Mouse (Mus musculus) C2C12 (cell line): ENCODE results near the gene Sdk2. TPM values are rescaled to one million over a fixed set of nuclear protein-coding genes. Genes with fewer than 3 reads are reported as not detected.

Source experiments
- H3K27me3 ChIP-seq: one replicate; pipeline ENCODE4 v1.6.1; 2011; ENCODE audit not compliant: control insufficient read depth, insufficient read depth, insufficient read length
- H3K36me3 ChIP-seq: one replicate; pipeline ENCODE4 v1.6.1; 2011; ENCODE audit not compliant: control insufficient read depth, insufficient read depth
- H3K4me3 ChIP-seq: one replicate; pipeline ENCODE4 v1.5.1; 2011; ENCODE audit warnings: mild to moderate bottlenecking, control low read depth; ENCODE audit not compliant: poor library complexity, insufficient read depth, severe bottlenecking
- H3K79me2 ChIP-seq: one replicate; pipeline ENCODE4 v1.6.1; 2011; ENCODE audit not compliant: control insufficient read depth, insufficient read depth
- H3K79me3 ChIP-seq: one replicate; pipeline ENCODE4 v1.6.1; 2011; ENCODE audit warnings: low read depth, control low read depth
- H3ac ChIP-seq: one replicate; pipeline ENCODE3; 2011; ENCODE audit warnings: low read depth; ENCODE audit not compliant: control insufficient read depth, insufficient read length
- CEBPB ChIP-seq: IDR thresholded peaks from one replicate; pipeline ENCODE4 v1.6.1; 2011; ENCODE audit warnings: low read depth, mild to moderate bottlenecking, control low read depth, moderate library complexity
- CTCF ChIP-seq: IDR thresholded peaks from one replicate; pipeline ENCODE4 v1.5.1; 2011; ENCODE audit not compliant: control insufficient read depth, insufficient read depth, insufficient read length
- FOSL1 ChIP-seq: IDR thresholded peaks from one replicate; pipeline ENCODE4 v1.8.0; 2011; ENCODE audit warnings: mild to moderate bottlenecking, low read length; ENCODE audit not compliant: poor library complexity, insufficient read depth, severe bottlenecking
- MAX ChIP-seq: IDR thresholded peaks from one replicate; pipeline ENCODE4 v1.6.1; 2011; ENCODE audit warnings: mild to moderate bottlenecking, control low read depth
- MYOD1 ChIP-seq: IDR thresholded peaks from one replicate; pipeline ENCODE4 v1.6.1; 2011; ENCODE audit warnings: low read depth; ENCODE audit not compliant: control insufficient read depth, insufficient read length
- MYOG ChIP-seq: IDR thresholded peaks from one replicate; pipeline ENCODE4 v1.6.1; 2011; ENCODE audit not compliant: control insufficient read depth, insufficient read length; ENCODE audit errors: extremely low read depth
- USF1 ChIP-seq: IDR thresholded peaks from one replicate; pipeline ENCODE4 v1.6.1; 2011; ENCODE audit warnings: low read depth, mild to moderate bottlenecking, control low read depth, moderate library complexity
- polyA plus RNA-seq: library from polyadenylated mRNA; unstranded; fragments of >200 nt; fragmentation: generic; extraction: Trizol; gene quantifications from one replicate; pipeline ENCODE4 v1.2.1, GENCODE M21; 2012; ENCODE audit warnings: missing spikeins

Gene Sdk2
- polyA plus RNA-seq, 1 experiment, result 0.05 TPM

DNA sequence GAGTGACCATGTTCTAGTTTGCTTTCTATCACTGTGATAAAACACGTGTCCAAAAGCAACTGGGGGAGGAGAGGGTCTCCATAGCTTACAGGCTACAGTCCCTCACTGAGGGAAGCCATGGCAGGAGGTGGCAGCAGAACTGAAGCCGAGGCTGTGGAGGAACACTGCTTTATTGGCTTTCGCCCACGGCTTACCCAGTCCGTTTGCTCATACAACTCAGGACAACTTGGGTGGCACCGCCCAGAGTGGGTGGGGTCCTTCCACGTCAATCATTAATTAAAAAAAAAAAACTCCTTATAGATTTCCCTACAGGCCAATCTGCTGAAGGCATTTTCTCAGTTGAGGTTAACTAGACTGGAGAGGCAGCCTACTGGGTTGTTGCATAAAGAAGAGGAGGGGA, 133.9 kb downstream of the Sdk2 start:
- no peak for TF ChIP-seq FOSL1
- TF ChIP-seq MYOG, result no peak
- no peak for TF ChIP-seq MAX
- TF ChIP-seq CEBPB, result no peak
- no peak for TF ChIP-seq MYOD1
- no peak for TF ChIP-seq USF1
- no peak for TF ChIP-seq CTCF
- Histone ChIP-seq H3K79me2 (no peaks in the 10 kb centered on the region), H3ac (no peak overlapping the region)

GRCm38 (mm10) chr11:113931701-113932100, 135.1 kb downstream of the Sdk2 start:
- Histone ChIP-seq H3ac (no peak overlapping the region), H3K79me3 (no peaks in the 10 kb centered on the region), H3K27me3 (no peaks in the 10 kb centered on the region), H3K79me2 (no peaks in the 10 kb centered on the region), H3K36me3 (no peaks in the 10 kb centered on the region), H3K4me3 (no peak overlapping the region)
- no peak for TF ChIP-seq CEBPB
- no peak for TF ChIP-seq FOSL1
- no peak for TF ChIP-seq CTCF
- no peak for TF ChIP-seq MYOG

More for the DNA sequence above, 133.9 kb downstream of the Sdk2 start:
- Histone ChIP-seq H3K36me3 (no peaks in the 10 kb centered on the region), H3K4me3 (no peak overlapping the region), H3K27me3 (no peaks in the 10 kb centered on the region), H3K79me3 (no peaks in the 10 kb centered on the region)

DNA sequence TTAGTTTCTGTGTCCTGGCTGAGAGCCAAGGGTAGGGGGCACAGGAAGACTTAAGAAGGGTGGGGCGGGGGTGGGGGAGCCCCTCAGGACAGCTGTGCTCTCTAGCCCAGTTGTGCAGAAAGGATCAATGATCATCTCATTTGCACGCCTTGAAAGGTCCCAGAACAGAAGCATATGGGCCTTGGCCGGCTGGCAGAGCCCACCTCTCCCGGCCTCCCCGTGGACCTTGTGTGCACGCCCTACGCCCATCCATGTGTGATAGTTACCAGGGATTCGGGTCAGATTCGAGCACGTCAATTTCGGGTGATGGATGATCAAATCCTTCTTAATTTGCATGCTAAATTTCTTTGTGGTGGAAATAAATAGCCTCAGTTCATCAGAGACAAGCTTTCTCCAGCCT, 136.7 kb downstream of the Sdk2 start:
- H3K27me3 ChIP-seq, result no peaks in the 10 kb centered on the region
- no peaks in the 10 kb centered on the region for H3K79me2 ChIP-seq
- TF ChIP-seq CEBPB (no peak), FOSL1 (no peak), USF1 (no peak), MYOG (no peak), CTCF (no peak), MAX (no peak), MYOD1 (no peak)
- no peak overlapping the region for H3ac ChIP-seq
- no peaks in the 10 kb centered on the region for H3K36me3 ChIP-seq
- no peaks in the 10 kb centered on the region for H3K79me3 ChIP-seq
- no peak overlapping the region for H3K4me3 ChIP-seq

DNA sequence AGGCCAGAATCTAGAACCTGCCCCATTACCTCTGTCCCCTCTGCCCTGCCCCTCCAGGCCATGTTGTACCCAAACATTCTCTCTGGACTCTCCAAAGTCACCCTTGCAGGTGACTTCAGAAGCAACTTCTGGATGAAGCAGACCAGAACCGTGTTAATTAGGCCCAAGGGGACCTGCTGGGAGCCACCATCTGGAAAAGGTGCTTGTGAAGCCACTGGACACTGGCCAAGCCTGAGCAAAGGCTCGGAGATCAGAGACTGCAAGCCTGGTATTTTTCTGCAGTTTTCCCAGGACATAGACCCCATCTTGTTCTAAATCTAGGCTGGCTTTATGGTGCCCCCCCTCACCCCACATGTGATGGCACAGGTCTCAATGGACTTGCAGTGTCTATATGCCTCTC, 138.0 kb downstream of the Sdk2 start:
- Histone ChIP-seq H3K36me3 (no peaks in the 10 kb centered on the region), H3K27me3 (no peaks in the 10 kb centered on the region), H3ac (no peak overlapping the region), H3K79me2 (no peaks in the 10 kb centered on the region), H3K4me3 (no peak overlapping the region), H3K79me3 (no peaks in the 10 kb centered on the region)
- TF ChIP-seq MAX (no peak), USF1 (no peak), CTCF (no peak), MYOD1 (no peak)

DNA sequence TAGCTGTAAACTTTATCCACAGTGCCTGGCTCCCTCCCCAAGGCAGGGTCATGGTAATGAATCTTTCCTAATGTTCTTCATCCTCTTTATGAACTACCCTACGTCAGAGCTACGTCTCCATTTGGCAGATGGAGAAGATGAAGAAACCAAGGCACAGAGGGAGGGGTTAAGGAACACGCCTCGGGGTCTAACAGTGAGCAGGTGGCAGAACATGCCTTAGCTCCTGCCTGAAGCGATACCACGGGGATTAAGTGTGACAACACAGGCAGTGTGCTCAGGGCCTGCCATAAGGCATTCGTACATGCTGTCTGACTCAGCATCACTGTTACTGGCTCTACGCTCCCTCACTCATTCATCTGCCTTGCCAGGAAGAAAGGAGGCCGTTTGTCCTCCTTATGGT, 138.6 kb downstream of the Sdk2 start:
- Histone ChIP-seq H3K79me2 (no peaks in the 10 kb centered on the region), H3K27me3 (no peaks in the 10 kb centered on the region), H3K79me3 (no peaks in the 10 kb centered on the region), H3K4me3 (no peak overlapping the region), H3ac (no peak overlapping the region), H3K36me3 (no peaks in the 10 kb centered on the region)
- TF ChIP-seq FOSL1 (no peak), CTCF (no peak), CEBPB (no peak), MAX (no peak), USF1 (no peak), MYOG (no peak), MYOD1 (no peak)

- no peak overlapping the region for H3K4me3 ChIP-seq
- no peak overlapping the region for H3ac ChIP-seq
- no peaks in the 10 kb centered on the region for H3K79me3 ChIP-seq
- TF ChIP-seq MYOD1 (no peak), MAX (no peak), FOSL1 (no peak), MYOG (no peak), CEBPB (no peak), CTCF (no peak), USF1 (no peak)
- no peaks in the 10 kb centered on the region for H3K27me3 ChIP-seq
- H3K36me3 ChIP-seq, result no peaks in the 10 kb centered on the region
- H3K79me2 ChIP-seq, result no peaks in the 10 kb centered on the region
Measured at GRCm38 (mm10) chr11:113927826-113928225, 139.0 kb downstream of the Sdk2 start.
